Mouse (Mus musculus): ENCODE measurements around the gene Ciapin1. TPM values are rescaled to one million over a fixed set of nuclear protein-coding genes. Genes with fewer than 3 reads are reported as not detected.
A peak's percentile ranks its signal among the peaks of the same experiment; 100 is the strongest.

The Ciapin1 gene
- polyA plus RNA-seq, 1 experiment = 22.9 TPM

- TF ChIP-seq POLR2A (IDR thresholded peaks at IDR 0.05; ENCODE audit: borderline replicate concordance, extremely low read depth, low read depth, low read length) (no peak), CTCF (IDR thresholded peaks at IDR 0.05; ENCODE audit: insufficient read depth, low read length) (peak; percentile 74)
Observed at GRCm38 (mm10) chr8:94801293-94802095, 36.7 kb downstream of the Ciapin1 start.

GRCm38 (mm10) chr8:94800278-94800968 lies 37.7 kb downstream of the Ciapin1 start:
- DNase-seq = no peak
- Histone ChIP-seq H3K4me3 (replicated peaks; ENCODE audit: extremely low read depth, low read depth, low read length) (no peak overlapping the region), H3K4me1 (ENCODE audit: control insufficient read depth, insufficient read depth, low read length) (peaks cover 2% of the 10 kb centered on the region; the same call in 1 of the 2 replicates)
- 38% methylated on average over 7 of the region's 7 CpGs for WGBS
- TF ChIP-seq CTCF (IDR thresholded peaks at IDR 0.05; ENCODE audit: insufficient read depth, low read length) = no peak
- no peak for TF ChIP-seq POLR2A (IDR thresholded peaks at IDR 0.05; ENCODE audit: borderline replicate concordance, extremely low read depth, low read depth, low read length)

More at GRCm38 (mm10) chr8:94801293-94802095, 36.7 kb downstream of the Ciapin1 start:
- WGBS = 26% methylated on average over 14 of the region's 14 CpGs
- DNase-seq = peak; percentile 53
- H3K4me3 ChIP-seq (replicated peaks; ENCODE audit: extremely low read depth, low read depth, low read length) = no peak overlapping the region
- H3K4me1 ChIP-seq (ENCODE audit: control insufficient read depth, insufficient read depth, low read length) = peaks cover 2% of the 10 kb centered on the region; the same call in 1 of the 2 replicates

GRCm38 (mm10) chr8:94794782-94795181 lies 43.4 kb downstream of the Ciapin1 start:
- no peak for DNase-seq
- no peak for TF ChIP-seq POLR2A (IDR thresholded peaks at IDR 0.05; ENCODE audit: borderline replicate concordance, extremely low read depth, low read depth, low read length)
- 0 out of 2 replicates have a peak, but pooled peaks have one; percentile 5 for TF ChIP-seq CTCF (IDR thresholded peaks at IDR 0.05; ENCODE audit: insufficient read depth, low read length)
- no peaks in the 10 kb centered on the region for H3K4me1 ChIP-seq (ENCODE audit: control insufficient read depth, insufficient read depth, low read length)
- no peak overlapping the region for H3K4me3 ChIP-seq (replicated peaks; ENCODE audit: extremely low read depth, low read depth, low read length)
- WGBS = 95% methylated on average over 2 of the region's 2 CpGs

- DNase-seq = no peak
- no peak overlapping the region for H3K4me3 ChIP-seq (replicated peaks; ENCODE audit: extremely low read depth, low read depth, low read length)
- no peaks in the 10 kb centered on the region for H3K4me1 ChIP-seq (ENCODE audit: control insufficient read depth, insufficient read depth, low read length)
- TF ChIP-seq CTCF (IDR thresholded peaks at IDR 0.05; ENCODE audit: insufficient read depth, low read length) (no peak), POLR2A (IDR thresholded peaks at IDR 0.05; ENCODE audit: borderline replicate concordance, extremely low read depth, low read depth, low read length) (no peak)
- whole genome bisulfite sequencing = 90% methylated on average over 4 of the region's 4 CpGs
Observed at GRCm38 (mm10) chr8:94794368-94794767, 43.8 kb downstream of the Ciapin1 start.

GRCm38 (mm10) chr8:94789256-94789955 lies 48.8 kb downstream of the Ciapin1 start:
- Histone ChIP-seq H3K4me1 (ENCODE audit: control insufficient read depth, insufficient read depth, low read length) (peaks cover 8% of the 10 kb centered on the region; the same call in 1 of the 2 replicates), H3K4me3 (replicated peaks; ENCODE audit: extremely low read depth, low read depth, low read length) (no peak overlapping the region)
- 88% methylated on average over 10 of the region's 10 CpGs for WGBS
- TF ChIP-seq POLR2A (IDR thresholded peaks at IDR 0.05; ENCODE audit: borderline replicate concordance, extremely low read depth, low read depth, low read length) = no peak
- no peak for DNase-seq

- H3K4me1 ChIP-seq (ENCODE audit: control insufficient read depth, insufficient read depth, low read length) = peaks cover 8% of the 10 kb centered on the region; the same call in 1 of the 2 replicates
- no peak overlapping the region for H3K4me3 ChIP-seq (replicated peaks; ENCODE audit: extremely low read depth, low read depth, low read length)
- TF ChIP-seq POLR2A (IDR thresholded peaks at IDR 0.05; ENCODE audit: borderline replicate concordance, extremely low read depth, low read depth, low read length) = no peak
- TF ChIP-seq CTCF (IDR thresholded peaks at IDR 0.05; ENCODE audit: insufficient read depth, low read length) = no peak
- peak; percentile 46 for DNase-seq
- WGBS = 48% methylated on average over 15 of the region's 15 CpGs
Observed at GRCm38 (mm10) chr8:94787524-94788501, 50.3 kb downstream of the Ciapin1 start.

GRCm38 (mm10) chr8:94785995-94786595 lies 52.1 kb downstream of the Ciapin1 start:
- H3K4me3 ChIP-seq (replicated peaks; ENCODE audit: extremely low read depth, low read depth, low read length) = no peak overlapping the region
- WGBS = 75% methylated on average over 6 of the region's 6 CpGs
- DNase-seq = no peak
- peaks cover 8% of the 10 kb centered on the region; the same call in 1 of the 2 replicates for H3K4me1 ChIP-seq (ENCODE audit: control insufficient read depth, insufficient read depth, low read length)
- TF ChIP-seq CTCF (IDR thresholded peaks at IDR 0.05; ENCODE audit: insufficient read depth, low read length) (no peak), POLR2A (IDR thresholded peaks at IDR 0.05; ENCODE audit: borderline replicate concordance, extremely low read depth, low read depth, low read length) (no peak)

Measured in lung, adult 2 months (tissue).